Mouse (Mus musculus): ENCODE data around the gene Tcam1.

DNA sequence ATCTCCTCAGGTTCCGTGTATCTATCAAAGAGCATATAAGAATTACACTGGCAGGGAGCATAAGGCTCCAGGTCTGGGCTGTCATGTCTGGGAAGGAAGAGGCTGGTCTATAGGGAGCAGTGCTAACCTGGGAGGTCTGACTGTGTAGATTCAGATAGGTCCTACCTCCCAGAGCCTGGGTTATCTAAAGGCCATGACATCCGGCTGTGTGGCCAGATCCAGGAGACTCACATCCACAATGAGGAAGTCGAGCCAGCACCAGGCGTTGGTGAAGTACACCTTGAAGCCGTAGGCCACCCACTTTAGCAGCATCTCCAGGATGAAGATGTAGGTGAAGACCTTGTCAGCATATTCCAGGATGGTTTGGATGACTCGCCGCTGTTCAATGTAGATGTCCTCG, 50.0 kb downstream of the Tcam1 start:
- TF ChIP-seq CTCF (IDR thresholded peaks at IDR 0.05; ENCODE audit: control insufficient read depth, insufficient read depth, insufficient read length) (no peak), MAX (IDR thresholded peaks at IDR 0.05) (no peak), FOSL1 (IDR thresholded peaks at IDR 0.05; ENCODE audit: insufficient read depth, low read length, poor library complexity, severe bottlenecking) (no peak), MYOD1 (IDR thresholded peaks at IDR 0.05; ENCODE audit: control insufficient read depth, insufficient read length, low read depth) (no peak), MYOG (IDR thresholded peaks at IDR 0.05; ENCODE audit: control insufficient read depth, extremely low read depth, insufficient read length) (no peak), CEBPB (IDR thresholded peaks at IDR 0.05; ENCODE audit: low read depth) (no peak), USF1 (IDR thresholded peaks at IDR 0.05; ENCODE audit: low read depth) (no peak)

Data from C2C12 (cell line).